Mouse (Mus musculus): ENCODE measurements around the gene Ncf2. TPM values are rescaled to one million over a fixed set of nuclear protein-coding genes. Genes with fewer than 3 reads are reported as not detected.

Ncf2 gene
- polyA plus RNA-seq, 1 experiment from 2014 or later: 2.7 TPM

DNA sequence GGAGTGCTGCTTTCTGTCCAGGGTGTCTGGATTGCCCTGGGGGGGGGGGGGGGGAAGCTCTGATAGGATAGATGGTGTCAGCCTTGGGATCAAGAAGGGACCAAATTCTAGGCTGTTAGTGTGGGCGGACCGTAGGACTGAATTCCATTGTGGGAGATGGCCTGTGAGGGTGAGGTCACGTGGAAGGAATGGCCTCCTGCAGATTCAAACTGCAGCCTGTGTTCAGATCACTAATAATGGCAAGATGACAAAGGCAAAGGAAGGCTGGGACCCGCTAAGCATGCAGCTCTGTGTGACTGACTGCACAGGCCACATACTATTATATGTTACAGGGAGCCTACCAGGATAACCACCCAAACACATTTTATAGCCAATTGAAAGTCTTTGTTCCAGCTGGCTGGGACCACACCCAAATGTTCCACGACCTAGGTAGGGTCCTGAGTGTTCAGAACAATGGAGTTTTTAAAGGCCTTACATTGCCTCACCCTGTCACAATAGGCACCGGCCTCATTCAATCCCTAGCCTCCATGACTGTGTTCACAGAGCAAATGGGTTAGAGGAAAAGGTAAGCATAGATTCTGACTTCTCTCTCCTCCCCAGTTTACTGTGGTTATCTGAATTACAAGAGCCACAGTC is 6.4 kb upstream of the Ncf2 start:
- Histone ChIP-seq H3K27ac (ENCODE audit: low read depth, low read length) (peak overlapping the region; percentile 42; the same call in 1 of the 2 replicates), H3K9ac (ENCODE audit: low read depth, low read length) (no peak overlapping the region), H3K36me3 (ENCODE audit: control insufficient read depth, insufficient read depth, low read length) (no peaks in the 10 kb centered on the region), H3K4me1 (ENCODE audit: control insufficient read depth, insufficient read depth, low read depth, low read length) (peaks cover 5% of the 10 kb centered on the region; the same call in 1 of the 2 replicates), H3K9me3 (ENCODE audit: control insufficient read depth, low read length) (no peaks in the 10 kb centered on the region), H3K4me2 (ENCODE audit: low read length) (no peak overlapping the region), H3K27me3 (replicated peaks; ENCODE audit: control insufficient read depth, insufficient read depth, low read length) (no peaks in the 10 kb centered on the region), H3K4me3 (ENCODE audit: low read length) (no peak overlapping the region)
- WGBS: 20% methylated on average over 6 of the region's 6 CpGs
- no peak for ATAC-seq

DNA sequence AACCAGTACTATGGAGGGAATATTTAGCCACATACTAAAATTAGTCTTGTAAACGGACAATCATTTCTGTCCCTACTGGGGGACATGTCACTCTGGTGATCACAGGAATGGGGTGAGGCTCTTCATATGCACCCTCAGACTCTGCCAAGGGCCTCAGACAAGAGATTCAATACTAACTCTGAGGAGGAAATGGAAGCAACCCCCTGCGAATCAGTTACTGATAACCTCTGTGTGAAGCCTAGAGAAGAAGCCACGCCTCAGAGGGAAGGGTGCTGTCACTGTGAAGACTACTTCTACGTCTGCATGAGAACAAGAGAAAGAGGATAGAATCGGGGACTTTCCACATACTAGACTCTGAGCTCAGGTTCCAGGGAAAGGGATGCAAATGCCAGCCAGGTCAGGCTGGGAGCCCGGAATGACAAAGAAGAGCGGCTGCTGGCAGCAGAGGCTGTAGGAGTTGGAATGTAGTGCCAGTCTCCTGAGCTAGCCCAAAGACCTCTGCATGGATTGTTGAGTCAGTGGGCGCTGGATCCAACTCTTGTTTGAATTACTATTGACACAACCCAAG is 4.2 kb upstream of the Ncf2 start:
- 74% methylated on average over 8 of the region's 8 CpGs for WGBS
- Histone ChIP-seq H3K4me3 (ENCODE audit: low read length) (no peak overlapping the region), H3K27ac (ENCODE audit: low read depth, low read length) (no peak overlapping the region), H3K4me2 (ENCODE audit: low read length) (no peak overlapping the region), H3K9ac (ENCODE audit: low read depth, low read length) (no peak overlapping the region), H3K36me3 (ENCODE audit: control insufficient read depth, insufficient read depth, low read length) (no peaks in the 10 kb centered on the region), H3K27me3 (replicated peaks; ENCODE audit: control insufficient read depth, insufficient read depth, low read length) (no peaks in the 10 kb centered on the region), H3K9me3 (ENCODE audit: control insufficient read depth, low read length) (no peaks in the 10 kb centered on the region), H3K4me1 (ENCODE audit: control insufficient read depth, insufficient read depth, low read depth, low read length) (peaks cover 8% of the 10 kb centered on the region)
- ATAC-seq: no peak

DNA sequence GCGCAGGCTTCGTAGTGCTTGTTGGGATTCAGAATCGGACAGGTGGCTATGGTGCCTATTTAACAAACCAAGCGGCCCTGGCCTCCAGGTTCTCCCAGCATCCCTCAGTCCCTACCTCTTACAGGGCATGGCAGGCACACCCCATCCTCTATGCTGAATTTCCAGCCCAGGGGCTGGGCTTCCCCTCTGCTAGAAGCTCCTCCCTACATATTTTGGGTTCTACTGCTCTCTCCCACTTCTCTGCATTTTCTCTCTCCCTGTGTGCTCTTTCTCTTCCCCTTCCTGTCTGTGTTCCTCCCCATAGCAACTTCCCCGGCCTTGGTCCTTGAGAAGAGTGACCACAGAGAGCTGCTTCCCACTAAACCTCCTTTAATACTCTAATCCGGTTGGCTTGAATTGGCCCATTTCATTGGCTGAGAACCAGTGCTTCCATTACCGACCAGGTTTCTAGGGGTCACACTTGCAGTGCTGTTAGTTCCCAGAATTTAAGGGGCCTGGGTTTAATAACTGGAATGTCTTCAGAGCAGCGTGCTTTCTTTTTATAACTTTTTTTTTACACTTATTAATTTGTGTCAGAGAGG is 3.2 kb upstream of the Ncf2 start:
- no peak overlapping the region for H3K27ac ChIP-seq (ENCODE audit: low read depth, low read length)
- no peak overlapping the region for H3K4me2 ChIP-seq (ENCODE audit: low read length)
- H3K9ac ChIP-seq (ENCODE audit: low read depth, low read length): no peak overlapping the region
- no peak overlapping the region for H3K4me3 ChIP-seq (ENCODE audit: low read length)
- peaks cover 8% of the 10 kb centered on the region for H3K4me1 ChIP-seq (ENCODE audit: control insufficient read depth, insufficient read depth, low read depth, low read length)
- H3K27me3 ChIP-seq (replicated peaks; ENCODE audit: control insufficient read depth, insufficient read depth, low read length): no peaks in the 10 kb centered on the region
- no peaks in the 10 kb centered on the region for H3K36me3 ChIP-seq (ENCODE audit: control insufficient read depth, insufficient read depth, low read length)
- WGBS: 86% methylated on average over 8 of the region's 8 CpGs
- no peak for ATAC-seq
- no peaks in the 10 kb centered on the region for H3K9me3 ChIP-seq (ENCODE audit: control insufficient read depth, low read length)

DNA sequence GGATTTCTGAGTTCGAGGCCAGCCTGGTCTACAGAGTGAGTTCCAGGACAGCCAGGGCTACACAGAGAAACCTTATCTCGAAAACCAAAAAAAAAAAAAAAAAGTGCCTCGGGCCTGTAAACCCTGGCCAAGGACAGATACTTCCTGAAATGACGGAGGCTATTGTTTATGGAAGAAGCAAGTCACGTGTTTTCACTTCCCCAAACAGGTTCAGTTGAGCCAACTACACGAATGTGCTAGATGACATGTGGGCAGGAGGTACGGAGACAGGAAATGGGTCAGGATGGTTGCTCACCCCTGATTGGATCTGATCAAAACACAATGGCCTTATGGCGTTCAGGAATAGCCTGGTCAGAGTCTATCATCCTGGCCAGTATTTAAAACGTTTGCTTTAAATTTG is 1.9 kb upstream of the Ncf2 start:
- no peak overlapping the region for H3K4me2 ChIP-seq (ENCODE audit: low read length)
- H3K27ac ChIP-seq (ENCODE audit: low read depth, low read length): no peak overlapping the region
- no peak overlapping the region for H3K4me3 ChIP-seq (ENCODE audit: low read length)
- H3K36me3 ChIP-seq (ENCODE audit: control insufficient read depth, insufficient read depth, low read length): no peaks in the 10 kb centered on the region
- no peak for ATAC-seq
- WGBS: 85% methylated on average over 9 of the region's 9 CpGs
- peaks cover 3% of the 10 kb centered on the region; the same call in 1 of the 2 replicates for H3K4me1 ChIP-seq (ENCODE audit: control insufficient read depth, insufficient read depth, low read depth, low read length)
- H3K9me3 ChIP-seq (ENCODE audit: control insufficient read depth, low read length): no peaks in the 10 kb centered on the region
- no peaks in the 10 kb centered on the region for H3K27me3 ChIP-seq (replicated peaks; ENCODE audit: control insufficient read depth, insufficient read depth, low read length)
- no peak overlapping the region for H3K9ac ChIP-seq (ENCODE audit: low read depth, low read length)

DNA sequence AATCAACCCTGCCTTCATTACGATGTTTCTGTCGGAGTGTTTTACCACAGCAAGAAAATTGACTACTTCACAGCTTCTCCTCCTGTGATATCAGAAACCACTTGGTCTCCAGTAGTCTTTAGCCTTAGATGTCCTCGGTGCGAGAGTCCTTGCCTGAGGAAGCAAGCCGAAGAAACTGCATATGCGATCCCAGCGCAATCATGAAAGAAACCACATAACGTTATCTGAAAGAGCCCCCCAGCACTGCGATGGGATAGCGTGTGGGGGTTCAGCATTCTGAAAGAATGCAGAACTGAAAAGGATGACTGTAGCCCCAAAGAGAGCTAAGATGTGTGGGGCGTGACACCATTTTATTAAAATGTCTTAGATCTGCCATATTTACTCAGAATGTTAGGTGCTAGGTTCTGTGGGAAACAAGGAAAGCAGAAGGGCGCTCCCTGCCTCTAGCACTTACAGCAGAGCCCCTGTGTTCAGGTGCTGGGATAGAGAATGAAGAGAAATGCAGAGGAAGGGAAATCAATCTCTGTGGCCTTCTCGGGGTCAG is 711 bp downstream of the Ncf2 start:
- Histone ChIP-seq H3K9ac (ENCODE audit: low read depth, low read length) (no peak overlapping the region), H3K4me3 (ENCODE audit: low read length) (no peak overlapping the region), H3K4me2 (ENCODE audit: low read length) (no peak overlapping the region), H3K9me3 (ENCODE audit: control insufficient read depth, low read length) (no peaks in the 10 kb centered on the region), H3K27ac (ENCODE audit: low read depth, low read length) (no peak overlapping the region), H3K36me3 (ENCODE audit: control insufficient read depth, insufficient read depth, low read length) (no peaks in the 10 kb centered on the region), H3K4me1 (ENCODE audit: control insufficient read depth, insufficient read depth, low read depth, low read length) (peaks cover 3% of the 10 kb centered on the region; the same call in 1 of the 2 replicates), H3K27me3 (replicated peaks; ENCODE audit: control insufficient read depth, insufficient read depth, low read length) (no peaks in the 10 kb centered on the region)
- no peak for ATAC-seq
- WGBS: 84% methylated on average over 13 of the region's 13 CpGs

DNA sequence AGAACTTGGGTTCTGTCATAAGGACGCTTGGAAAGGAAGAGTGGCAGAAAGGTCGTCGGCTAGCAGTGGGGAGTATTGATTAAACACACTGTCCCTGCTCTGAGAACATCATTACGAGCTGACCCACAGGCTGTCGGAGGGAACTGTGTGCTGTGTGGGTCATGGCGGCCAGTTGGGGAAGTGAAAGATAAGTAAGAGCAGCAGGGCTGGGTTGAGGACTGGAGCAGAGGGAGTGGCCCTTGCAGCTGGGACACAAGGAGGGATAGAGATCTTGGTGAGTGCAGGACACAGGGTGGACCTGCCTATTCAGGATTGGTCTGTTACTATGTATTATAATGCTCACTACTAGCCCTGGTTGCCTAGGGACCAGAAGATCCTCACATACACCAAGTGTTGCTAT is 4.9 kb downstream of the Ncf2 start:
- no peaks in the 10 kb centered on the region for H3K9me3 ChIP-seq (ENCODE audit: control insufficient read depth, low read length)
- H3K27ac ChIP-seq (ENCODE audit: low read depth, low read length): no peak overlapping the region
- ATAC-seq: no peak
- no peaks in the 10 kb centered on the region for H3K36me3 ChIP-seq (ENCODE audit: control insufficient read depth, insufficient read depth, low read length)
- H3K4me1 ChIP-seq (ENCODE audit: control insufficient read depth, insufficient read depth, low read depth, low read length): peaks cover 1% of the 10 kb centered on the region; the same call in 1 of the 2 replicates
- no peak overlapping the region for H3K9ac ChIP-seq (ENCODE audit: low read depth, low read length)
- no peak overlapping the region for H3K4me3 ChIP-seq (ENCODE audit: low read length)
- H3K4me2 ChIP-seq (ENCODE audit: low read length): no peak overlapping the region
- no peaks in the 10 kb centered on the region for H3K27me3 ChIP-seq (replicated peaks; ENCODE audit: control insufficient read depth, insufficient read depth, low read length)
- WGBS: 83% methylated on average over 6 of the region's 6 CpGs

DNA sequence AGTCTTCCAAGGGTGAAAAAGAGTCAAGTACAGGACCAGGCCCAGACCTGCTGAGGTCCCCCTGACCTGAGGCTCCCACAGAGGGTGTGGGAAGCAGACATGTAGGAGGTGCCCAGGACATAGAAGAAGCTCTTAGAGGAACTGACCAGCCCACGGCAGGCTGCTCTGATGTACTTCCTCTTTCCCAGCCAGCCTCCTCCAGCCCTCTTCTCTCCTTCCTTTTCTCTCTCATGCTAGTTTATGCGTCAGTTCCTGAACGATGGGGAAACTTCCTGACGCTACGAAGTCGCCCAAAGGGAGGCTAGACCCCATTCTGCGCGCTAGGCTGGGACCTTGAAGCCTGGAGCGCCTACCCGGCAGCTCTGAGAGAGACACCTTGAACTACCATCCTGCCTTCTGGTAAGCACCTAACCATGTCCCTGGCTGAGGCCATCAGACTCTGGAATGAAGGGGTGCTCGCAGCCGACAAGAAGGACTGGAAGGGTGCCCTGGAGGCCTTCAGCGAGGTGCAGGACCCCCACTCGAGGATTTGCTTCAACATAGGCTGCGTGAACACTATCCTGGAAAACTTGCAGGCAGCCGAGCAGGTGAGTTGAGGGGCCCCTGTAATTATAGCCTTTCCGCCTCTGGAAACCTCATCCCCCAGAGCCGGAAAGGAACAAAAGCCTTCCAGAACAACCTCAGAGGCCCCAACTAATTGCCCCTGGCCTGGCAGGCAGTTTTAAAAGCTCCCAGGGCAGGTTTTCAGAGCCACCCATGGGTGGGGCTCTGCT is 7.8 kb downstream of the Ncf2 start:
- Histone ChIP-seq H3K9me3 (ENCODE audit: control insufficient read depth, low read length) (no peaks in the 10 kb centered on the region), H3K36me3 (ENCODE audit: control insufficient read depth, insufficient read depth, low read length) (no peaks in the 10 kb centered on the region), H3K27me3 (replicated peaks; ENCODE audit: control insufficient read depth, insufficient read depth, low read length) (no peaks in the 10 kb centered on the region), H3K9ac (ENCODE audit: low read depth, low read length) (no peak overlapping the region), H3K4me3 (ENCODE audit: low read length) (no peak overlapping the region), H3K4me2 (ENCODE audit: low read length) (no peak overlapping the region), H3K27ac (ENCODE audit: low read depth, low read length) (no peak overlapping the region), H3K4me1 (ENCODE audit: control insufficient read depth, insufficient read depth, low read depth, low read length) (no peaks in the 10 kb centered on the region)
- WGBS: 85% methylated on average over 18 of the region's 18 CpGs
- no peak for ATAC-seq

DNA sequence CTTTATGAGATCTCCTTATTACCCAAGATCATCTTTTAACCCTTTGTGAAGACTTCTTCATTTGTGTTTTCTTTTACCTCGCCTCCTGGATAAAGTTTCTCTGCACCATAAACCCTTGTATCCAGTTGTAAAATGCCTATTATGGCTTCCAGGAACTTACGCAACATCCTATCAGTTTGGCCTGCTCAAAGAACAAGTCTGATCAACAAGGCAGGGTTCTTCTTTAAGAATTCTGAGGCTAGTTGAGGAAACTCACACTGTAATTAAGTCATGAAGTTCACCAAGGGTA is 8.3 kb downstream of the Ncf2 start:
- Histone ChIP-seq H3K4me2 (ENCODE audit: low read length) (no peak overlapping the region), H3K27me3 (replicated peaks; ENCODE audit: control insufficient read depth, insufficient read depth, low read length) (no peaks in the 10 kb centered on the region), H3K9me3 (ENCODE audit: control insufficient read depth, low read length) (no peaks in the 10 kb centered on the region), H3K4me3 (ENCODE audit: low read length) (no peak overlapping the region), H3K4me1 (ENCODE audit: control insufficient read depth, insufficient read depth, low read depth, low read length) (no peaks in the 10 kb centered on the region), H3K9ac (ENCODE audit: low read depth, low read length) (no peak overlapping the region), H3K36me3 (ENCODE audit: control insufficient read depth, insufficient read depth, low read length) (no peaks in the 10 kb centered on the region), H3K27ac (ENCODE audit: low read depth, low read length) (no peak overlapping the region)
- no peak for ATAC-seq
- 88% methylated on average over 2 of the region's 2 CpGs for WGBS
